Mouse (Mus musculus): ENCODE data around the gene Leng1. TPM values are rescaled to one million over a fixed set of nuclear protein-coding genes. Genes with fewer than 3 reads are reported as not detected.

Leng1 gene
- polyA plus RNA-seq, 1 experiment from 2014 or later = 16.9 TPM

- Histone ChIP-seq H3K9me3 (ENCODE audit: control insufficient read depth, low read length) (no peaks in the 10 kb centered on the region), H3K9ac (ENCODE audit: low read length) (peak within 1 kb of the TSS; percentile 83), H3K36me3 (ENCODE audit: control insufficient read depth, insufficient read depth, low read length) (peaks cover 3% of the 10 kb centered on the region; the same call in 1 of the 2 replicates), H3K4me3 (ENCODE audit: low read depth, low read length) (peak within 1 kb of the TSS; percentile 75), H3K27me3 (ENCODE audit: control insufficient read depth, insufficient read depth, low read length) (no peaks in the 10 kb centered on the region), H3K27ac (ENCODE audit: low read depth, low read length) (peak within 1 kb of the TSS; percentile 31; the same call in 1 of the 2 replicates), H3K4me2 (peak within 1 kb of the TSS; percentile 55), H3K4me1 (ENCODE audit: control insufficient read depth, insufficient read depth, low read length) (peaks cover 5% of the 10 kb centered on the region; the same call in 1 of the 2 replicates)
- DNase-seq (ENCODE audit: low spot score, missing footprints) = peak; percentile 96
- peak; percentile 97 for ATAC-seq (ENCODE audit: low FRiP score)
- WGBS = 1% methylated on average over 32 of the region's 32 CpGs
Observed at GRCm38 (mm10) chr7:3617242-3617995, 48.2 kb downstream of the Leng1 start, which contains the start of gene Ndufa3. TSS of gene Ndufa3 (plus strand) at chr7:3617373.

GRCm38 (mm10) chr7:3616389-3617241 is 49.0 kb downstream of the Leng1 start:
- no peaks in the 10 kb centered on the region for H3K27me3 ChIP-seq (ENCODE audit: control insufficient read depth, insufficient read depth, low read length)
- peak; percentile 74 for ATAC-seq (ENCODE audit: low FRiP score)
- H3K4me2 ChIP-seq = peak overlapping the region; percentile 55; the same call in 1 of the 2 replicates
- 41% methylated on average over 6 of the region's 6 CpGs for WGBS
- H3K4me3 ChIP-seq (ENCODE audit: low read depth, low read length) = peak overlapping the region; percentile 75
- no peak overlapping the region for H3K27ac ChIP-seq (ENCODE audit: low read depth, low read length)
- H3K36me3 ChIP-seq (ENCODE audit: control insufficient read depth, insufficient read depth, low read length) = peaks cover 3% of the 10 kb centered on the region; the same call in 1 of the 2 replicates
- H3K4me1 ChIP-seq (ENCODE audit: control insufficient read depth, insufficient read depth, low read length) = peaks cover 5% of the 10 kb centered on the region; the same call in 1 of the 2 replicates
- no peaks in the 10 kb centered on the region for H3K9me3 ChIP-seq (ENCODE audit: control insufficient read depth, low read length)
- DNase-seq (ENCODE audit: low spot score, missing footprints) = no peak
- H3K9ac ChIP-seq (ENCODE audit: low read length) = no peak overlapping the region

GRCm38 (mm10) chr7:3616057-3616388 is 49.6 kb downstream of the Leng1 start, which contains the start of gene Oscar:
TSS of gene Oscar (minus strand) at chr7:3616157.
- peak within 1 kb of the TSS; percentile 75 for H3K4me3 ChIP-seq (ENCODE audit: low read depth, low read length)
- peaks cover 5% of the 10 kb centered on the region; the same call in 1 of the 2 replicates for H3K4me1 ChIP-seq (ENCODE audit: control insufficient read depth, insufficient read depth, low read length)
- H3K9me3 ChIP-seq (ENCODE audit: control insufficient read depth, low read length) = no peaks in the 10 kb centered on the region
- WGBS = 85% methylated on average over 4 of the region's 4 CpGs
- no peak for DNase-seq (ENCODE audit: low spot score, missing footprints)
- no peak for ATAC-seq (ENCODE audit: low FRiP score)
- no peaks in the 10 kb centered on the region for H3K27me3 ChIP-seq (ENCODE audit: control insufficient read depth, insufficient read depth, low read length)
- peak within 1 kb of the TSS; percentile 55; the same call in 1 of the 2 replicates for H3K4me2 ChIP-seq
- no peak within 1 kb of the TSS for H3K27ac ChIP-seq (ENCODE audit: low read depth, low read length)
- H3K9ac ChIP-seq (ENCODE audit: low read length) = no peak within 1 kb of the TSS
- peaks cover 3% of the 10 kb centered on the region; the same call in 1 of the 2 replicates for H3K36me3 ChIP-seq (ENCODE audit: control insufficient read depth, insufficient read depth, low read length)

DNA sequence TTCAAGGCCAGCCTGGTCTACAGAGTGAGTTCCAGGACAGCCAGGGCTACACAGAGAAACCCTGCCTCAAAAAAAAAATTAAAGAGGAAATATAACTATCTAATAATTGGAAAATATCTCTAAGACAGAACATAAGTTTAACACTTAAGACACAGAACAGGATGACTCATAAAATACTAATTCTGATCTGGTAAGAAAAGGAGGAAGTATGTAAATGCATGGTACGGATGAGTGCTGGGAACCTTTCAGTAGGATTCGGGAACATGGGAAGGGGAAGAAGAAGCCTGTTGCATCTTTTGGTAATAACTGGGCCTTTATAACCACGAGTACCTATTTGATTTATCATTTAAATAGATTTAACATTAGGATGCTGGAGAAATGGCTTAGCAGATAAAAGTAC is 51.6 kb downstream of the Leng1 start:
- Histone ChIP-seq H3K9me3 (ENCODE audit: control insufficient read depth, low read length) (no peaks in the 10 kb centered on the region), H3K4me1 (ENCODE audit: control insufficient read depth, insufficient read depth, low read length) (peaks cover 5% of the 10 kb centered on the region; the same call in 1 of the 2 replicates), H3K27ac (ENCODE audit: low read depth, low read length) (no peak overlapping the region), H3K27me3 (ENCODE audit: control insufficient read depth, insufficient read depth, low read length) (no peaks in the 10 kb centered on the region), H3K36me3 (ENCODE audit: control insufficient read depth, insufficient read depth, low read length) (no peaks in the 10 kb centered on the region), H3K4me3 (ENCODE audit: low read depth, low read length) (no peak overlapping the region), H3K9ac (ENCODE audit: low read length) (no peak overlapping the region), H3K4me2 (no peak overlapping the region)
- DNase-seq (ENCODE audit: low spot score, missing footprints) (no peak), ATAC-seq (ENCODE audit: low FRiP score) (no peak)
- 82% methylated on average over 3 of the region's 3 CpGs for WGBS

- 85% methylated on average over 13 of the region's 13 CpGs for WGBS
Observed at GRCm38 (mm10) chr7:3611006-3611405, 54.6 kb downstream of the Leng1 start.

GRCm38 (mm10) chr7:3610437-3610836 is 55.2 kb downstream of the Leng1 start:
- no peak for ATAC-seq (ENCODE audit: low FRiP score)
- 92% methylated on average over 3 of the region's 3 CpGs for WGBS
- DNase-seq (ENCODE audit: low spot score, missing footprints) = no peak
- Histone ChIP-seq H3K27me3 (ENCODE audit: control insufficient read depth, insufficient read depth, low read length) (no peaks in the 10 kb centered on the region), H3K27ac (ENCODE audit: low read depth, low read length) (no peak overlapping the region), H3K4me1 (ENCODE audit: control insufficient read depth, insufficient read depth, low read length) (no peaks in the 10 kb centered on the region), H3K9ac (ENCODE audit: low read length) (no peak overlapping the region), H3K36me3 (ENCODE audit: control insufficient read depth, insufficient read depth, low read length) (no peaks in the 10 kb centered on the region), H3K4me2 (no peak overlapping the region), H3K9me3 (ENCODE audit: control insufficient read depth, low read length) (no peaks in the 10 kb centered on the region), H3K4me3 (ENCODE audit: low read depth, low read length) (no peak overlapping the region)

More at GRCm38 (mm10) chr7:3611006-3611405, 54.6 kb downstream of the Leng1 start:
- H3K4me2 ChIP-seq = no peak overlapping the region
- no peaks in the 10 kb centered on the region for H3K9me3 ChIP-seq (ENCODE audit: control insufficient read depth, low read length)
- no peak overlapping the region for H3K4me3 ChIP-seq (ENCODE audit: low read depth, low read length)
- no peaks in the 10 kb centered on the region for H3K36me3 ChIP-seq (ENCODE audit: control insufficient read depth, insufficient read depth, low read length)
- H3K9ac ChIP-seq (ENCODE audit: low read length) = no peak overlapping the region
- H3K27me3 ChIP-seq (ENCODE audit: control insufficient read depth, insufficient read depth, low read length) = no peaks in the 10 kb centered on the region
- ATAC-seq (ENCODE audit: low FRiP score) = no peak
- DNase-seq (ENCODE audit: low spot score, missing footprints) = no peak
- no peaks in the 10 kb centered on the region for H3K4me1 ChIP-seq (ENCODE audit: control insufficient read depth, insufficient read depth, low read length)
- no peak overlapping the region for H3K27ac ChIP-seq (ENCODE audit: low read depth, low read length)

Small RNA genes lying within 50 kb of the gene (microRNA-seq; reads per million reads assigned to microRNA genes)
- 4.4 reads per million, percentile 19 among the genes with 10 or more reads in this experiment for gene Mir3572

Other genes starting within 250 kb of the Leng1 start
- not detected in 2 replicates for gene Cacng6, start 241.6 kb downstream of the Leng1 start, polyA plus RNA-seq (2014; fragmentation: Nextera tagmentation; extraction: Ambion mirVana)
- not detected in 2 replicates for gene Tarm1, start 163.2 kb downstream of the Leng1 start, polyA plus RNA-seq (2014; fragmentation: Nextera tagmentation; extraction: Ambion mirVana)
- 0.08 and 0.25 TPM in 2 replicates for gene Oscar, start 49.7 kb downstream of the Leng1 start, polyA plus RNA-seq (2014; fragmentation: Nextera tagmentation; extraction: Ambion mirVana)
- 299 and 373 TPM in 2 replicates for gene Ndufa3, start 48.5 kb downstream of the Leng1 start, polyA plus RNA-seq (2014; fragmentation: Nextera tagmentation; extraction: Ambion mirVana)
- gene Tfpt, start 35.9 kb downstream of the Leng1 start, polyA plus RNA-seq (2014; fragmentation: Nextera tagmentation; extraction: Ambion mirVana) = 29.9 and 31.0 TPM in 2 replicates
- gene Prpf31, start 35.9 kb downstream of the Leng1 start, polyA plus RNA-seq (2014; fragmentation: Nextera tagmentation; extraction: Ambion mirVana) = 140 and 148 TPM in 2 replicates
- 53.6 and 63.0 TPM in 2 replicates for gene Cnot3, start 20.6 kb downstream of the Leng1 start, polyA plus RNA-seq (2014; fragmentation: Nextera tagmentation; extraction: Ambion mirVana)
- 2.4 and 2.5 TPM in 2 replicates for gene Tmc4, start 11.7 kb upstream of the Leng1 start, polyA plus RNA-seq (2014; fragmentation: Nextera tagmentation; extraction: Ambion mirVana)
- gene Tsen34, start 27.0 kb upstream of the Leng1 start, polyA plus RNA-seq (2014; fragmentation: Nextera tagmentation; extraction: Ambion mirVana) = 199 and 222 TPM in 2 replicates
- 21.7 and 23.8 TPM in 2 replicates for gene Mboat7, start 27.7 kb upstream of the Leng1 start, polyA plus RNA-seq (2014; fragmentation: Nextera tagmentation; extraction: Ambion mirVana)
- 1,245 and 1,271 TPM in 2 replicates for gene Rps9, start 38.2 kb upstream of the Leng1 start, polyA plus RNA-seq (2014; fragmentation: Nextera tagmentation; extraction: Ambion mirVana)
- 0.14 and 0.19 TPM in 2 replicates for gene Pirb, start 54.6 kb upstream of the Leng1 start, polyA plus RNA-seq (2014; fragmentation: Nextera tagmentation; extraction: Ambion mirVana)
- gene Gm15448, start 159.8 kb upstream of the Leng1 start, polyA plus RNA-seq (2014; fragmentation: Nextera tagmentation; extraction: Ambion mirVana) = not detected in 2 replicates
- not detected in 2 replicates for gene Pira2, start 179.2 kb upstream of the Leng1 start, polyA plus RNA-seq (2014; fragmentation: Nextera tagmentation; extraction: Ambion mirVana)
- gene Gm14548, start 232.3 kb upstream of the Leng1 start, polyA plus RNA-seq (2014; fragmentation: Nextera tagmentation; extraction: Ambion mirVana) = not detected in 2 replicates
- gene Lilra6, start 249.7 kb upstream of the Leng1 start, polyA plus RNA-seq (2014; fragmentation: Nextera tagmentation; extraction: Ambion mirVana) = not detected in 2 replicates